Mouse (Mus musculus): ENCODE results near the gene Agbl4. TPM values are rescaled to one million over a fixed set of nuclear protein-coding genes. Genes with fewer than 3 reads are reported as not detected.

Gene Agbl4
- total and polyA plus RNA-seq, 3 experiments = not detected

DNA sequence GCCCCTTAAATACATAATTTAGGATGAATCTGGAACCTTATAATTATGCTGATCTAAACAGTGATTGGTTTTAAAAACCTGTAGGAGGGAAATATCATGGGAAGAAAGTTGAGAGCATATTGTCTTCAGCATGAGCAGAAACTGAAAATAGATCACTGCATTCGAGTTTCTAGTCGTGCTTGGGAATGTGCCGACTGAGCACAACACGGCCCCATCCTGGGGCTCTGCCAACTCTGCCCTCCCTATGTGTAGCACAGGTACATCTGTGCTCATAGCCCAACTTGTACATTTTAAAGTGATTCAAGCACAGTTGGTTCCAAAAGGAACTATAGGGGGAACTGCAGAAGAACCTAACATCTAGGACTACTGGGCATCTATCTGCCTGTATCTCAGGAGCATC lies 402.4 kb downstream of the Agbl4 start:
- Histone ChIP-seq H3K36me3 (replicated peaks in 1 of 2; ENCODE audit: control insufficient read depth in 1 of 2, insufficient read depth in 1 of 2, low read length in 1 of 2) (no peaks in the 10 kb centered on the region), H3K4me1 (ENCODE audit: control insufficient read depth in 1 of 2, insufficient read depth in 2 of 2) (no peaks in the 10 kb centered on the region), H3K9ac (ENCODE audit: insufficient read depth, low read depth) (no peak overlapping the region), H3K79me2 (replicated peaks; ENCODE audit: control insufficient read depth, extremely low read depth, insufficient read depth, poor library complexity, severe bottlenecking) (no peaks in the 10 kb centered on the region), H3K4me2 (ENCODE audit: insufficient read depth, low read depth, poor library complexity, severe bottlenecking) (no peak overlapping the region), H3K9me3 (replicated peaks; ENCODE audit: low read length) (no peaks in the 10 kb centered on the region), H3K4me3 (replicated peaks in 1 of 3; ENCODE audit: low read depth in 2 of 3, low read length in 2 of 3, poor library complexity in 1 of 3) (no peak overlapping the region), H3K27me3 (replicated peaks) (no peaks in the 10 kb centered on the region), H3K27ac (ENCODE audit: insufficient read depth, low read depth) (no peak overlapping the region)
- TF ChIP-seq SMC3 (IDR thresholded peaks at IDR 0.05; ENCODE audit: low read depth, low read length) (no peak), MAFK (IDR thresholded peaks at IDR 0.05; ENCODE audit: insufficient replicate concordance, low read length) (no peak), HCFC1 (IDR thresholded peaks at IDR 0.05; ENCODE audit: low read depth, low read length) (no peak), EP300 (IDR thresholded peaks at IDR 0.05; ENCODE audit: low read length) (no peak), RAD21 (IDR thresholded peaks at IDR 0.05; ENCODE audit: low read depth, low read length) (no peak), IRF4 (IDR thresholded peaks at IDR 0.05; ENCODE audit: low read depth, low read length) (no peak), NRF1 (IDR thresholded peaks at IDR 0.05; ENCODE audit: low read depth, low read length) (no peak), E2F4 (IDR thresholded peaks at IDR 0.05; ENCODE audit: insufficient replicate concordance, low read depth, low read length) (no peak), UBTF (IDR thresholded peaks at IDR 0.05; ENCODE audit: low read depth, low read length) (no peak), NELFE (IDR thresholded peaks at IDR 0.05; ENCODE audit: low read depth, low read length) (no peak), GABPA (IDR thresholded peaks at IDR 0.05; ENCODE audit: insufficient replicate concordance, low read depth, low read length) (no peak), ZMIZ1 (IDR thresholded peaks at IDR 0.05; ENCODE audit: low read depth, low read length) (no peak), ZC3H11A (IDR thresholded peaks at IDR 0.05; ENCODE audit: low read depth, low read length) (no peak), SIN3A (IDR thresholded peaks at IDR 0.05; ENCODE audit: low read length) (no peak), JUND (conservative IDR thresholded peaks at IDR 0.05; ENCODE audit: low read depth, low read length) (no peak), KAT2A (IDR thresholded peaks at IDR 0.05; ENCODE audit: insufficient replicate concordance, low read length) (no peak), ZNF384 (IDR thresholded peaks at IDR 0.05; ENCODE audit: low read depth, low read length) (no peak)
- DNase-seq (ENCODE audit: extremely low read depth) = no peak
- in situ Hi-C loops (cut with MboI; ENCODE audit: low pct_ligation_motif_present, low pct_unique_long_range_greater_than_20kb, low sequenced_read_pairs) = no loop called here
- dilution Hi-C loops (cut with MboI; ENCODE audit: extremely low pct_ligation_motif_present, extremely low pct_unique_long_range_greater_than_20kb, low sequenced_read_pairs) = no loop called here

DNA sequence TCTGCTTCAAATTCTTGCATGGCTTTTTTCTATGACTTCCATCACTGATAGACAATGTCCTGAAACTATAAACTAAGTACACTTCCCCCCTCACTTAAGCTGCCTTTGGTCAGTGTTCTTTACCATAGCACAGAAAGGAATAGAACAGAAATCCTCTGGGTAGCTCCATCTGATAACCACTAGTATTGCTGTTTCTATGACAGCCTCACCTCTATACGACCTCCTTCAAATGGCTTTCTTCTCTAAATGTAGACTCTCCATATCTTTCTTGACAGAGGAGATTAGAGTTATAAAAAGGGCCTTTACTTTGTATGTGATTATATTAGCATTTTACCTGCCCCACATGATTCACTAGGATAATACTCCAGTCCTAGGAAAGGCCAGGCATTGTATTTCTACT lies 413.5 kb downstream of the Agbl4 start:
- TF ChIP-seq CTCF (conservative IDR thresholded peaks at IDR 0.05 in 1 of 2, IDR thresholded peaks at IDR 0.05 in 1 of 2; ENCODE audit: low read depth in 2 of 2, low read length in 2 of 2) (no peak), MAZ (IDR thresholded peaks at IDR 0.05; ENCODE audit: low read depth, low read length) (no peak), BHLHE40 (IDR thresholded peaks at IDR 0.05; ENCODE audit: low read depth, low read length) (no peak), USF2 (conservative IDR thresholded peaks at IDR 0.05; ENCODE audit: low read depth, low read length) (no peak), USF1 (IDR thresholded peaks at IDR 0.05; ENCODE audit: low read depth, low read length) (no peak), IRF4 (IDR thresholded peaks at IDR 0.05; ENCODE audit: low read depth, low read length) (no peak), MAFK (IDR thresholded peaks at IDR 0.05; ENCODE audit: insufficient replicate concordance, low read length) (no peak)
- dilution Hi-C loops (cut with MboI; ENCODE audit: extremely low pct_ligation_motif_present, extremely low pct_unique_long_range_greater_than_20kb, low sequenced_read_pairs) (no loop called here), in situ Hi-C loops (cut with MboI; ENCODE audit: low pct_ligation_motif_present, low pct_unique_long_range_greater_than_20kb, low sequenced_read_pairs) (no loop called here)
- no peaks in the 10 kb centered on the region for H3K79me2 ChIP-seq (replicated peaks; ENCODE audit: control insufficient read depth, extremely low read depth, insufficient read depth, poor library complexity, severe bottlenecking)
- H3K9me3 ChIP-seq (replicated peaks; ENCODE audit: low read length) = no peaks in the 10 kb centered on the region
- no peaks in the 10 kb centered on the region for H3K27me3 ChIP-seq (replicated peaks)
- H3K36me3 ChIP-seq (replicated peaks in 1 of 2; ENCODE audit: control insufficient read depth in 1 of 2, insufficient read depth in 1 of 2, low read length in 1 of 2) = no peaks in the 10 kb centered on the region
- H3K4me3 ChIP-seq (replicated peaks in 1 of 3; ENCODE audit: low read depth in 2 of 3, low read length in 2 of 3, poor library complexity in 1 of 3) = no peak overlapping the region
- H3K4me1 ChIP-seq (ENCODE audit: control insufficient read depth in 1 of 2, insufficient read depth in 2 of 2) = no peaks in the 10 kb centered on the region
- no peak for DNase-seq (ENCODE audit: extremely low read depth)
- no peak overlapping the region for H3K9ac ChIP-seq (ENCODE audit: insufficient read depth, low read depth)
- no peak overlapping the region for H3K4me2 ChIP-seq (ENCODE audit: insufficient read depth, low read depth, poor library complexity, severe bottlenecking)
- no peak overlapping the region for H3K27ac ChIP-seq (ENCODE audit: insufficient read depth, low read depth)
